ENCODE assay signal across 24 mouse cellular contexts in the genomic region with DNA sequence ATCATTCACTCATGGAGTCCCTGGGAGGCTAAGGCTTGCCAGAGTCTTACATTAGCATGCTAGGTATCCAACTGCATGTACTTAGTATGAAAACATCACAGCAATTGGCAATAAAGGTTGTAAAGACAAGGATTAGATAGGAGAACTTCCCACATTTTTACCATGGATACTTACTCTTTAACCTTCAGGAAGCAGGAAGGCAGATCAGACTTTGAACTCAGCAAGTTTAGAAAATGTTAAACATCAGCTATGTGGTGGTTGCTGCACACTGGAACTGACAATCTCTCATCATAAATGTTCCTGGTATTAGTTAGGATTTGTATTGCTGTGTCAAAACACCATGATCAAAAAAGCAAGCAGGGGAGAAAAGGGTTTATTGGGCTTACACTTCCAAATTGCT.
"Had no signal": no experiment of that assay in that cellular context is flagged by ENCODE, and none has a peak within 500 bp of the region (broad histone marks: within the 10 kb centered on the region; RNA-seq: fewer than 3 reads in every experiment).

No protein-coding gene starts in this region.

- DNase-seq: gastrocnemius, adult 2 months; gastrocnemius, postnatal 10 days; gastrocnemius, postnatal 25 days; heart, adult 18-20 months; heart, postnatal 10 days; heart, postnatal 4 days; kidney, adult 11 months; kidney, postnatal 10 days; kidney, postnatal 36 days; layer of hippocampus, adult 9-11 months; layer of hippocampus, postnatal 36 days; left cerebral cortex, postnatal 4 days had no signal

- H3K9ac ChIP-seq: heart, embryonic 12.5 days; hindbrain, embryonic 12.5 days; hindbrain, embryonic 14.5 days; kidney, embryonic 15.5 days; limb, embryonic 13.5 days; limb, embryonic 15.5 days; liver, embryonic 12.5 days; liver, embryonic 14.5 days had no signal

- H3K36me3 ChIP-seq: heart, embryonic 10.5 days; heart, embryonic 12.5 days; hindbrain, embryonic 10.5 days; hindbrain, embryonic 12.5 days; kidney, embryonic 15.5 days; limb, embryonic 13.5 days; limb, embryonic 15.5 days; liver, embryonic 12.5 days had no signal

- H3K9me3 ChIP-seq: heart, embryonic 10.5 days; hindbrain, embryonic 10.5 days; hindbrain, embryonic 12.5 days; kidney, embryonic 15.5 days; limb, embryonic 13.5 days; limb, embryonic 15.5 days; liver, embryonic 12.5 days had no signal

- H3K4me1 ChIP-seq: heart, embryonic 10.5 days; heart, embryonic 12.5 days; hindbrain, embryonic 10.5 days; hindbrain, embryonic 12.5 days; kidney, embryonic 15.5 days; limb, embryonic 13.5 days; limb, embryonic 15.5 days; liver, embryonic 12.5 days had no signal

- ATAC-seq: hindbrain, embryonic 16.5 days; inflammation-experienced regulatory T-cells, adult 6 months; liver, embryonic 12.5 days had no signal

- H3K4me3 ChIP-seq: gastrocnemius, adult 2 months; heart, embryonic 10.5 days; heart, embryonic 12.5 days; hindbrain, embryonic 10.5 days; hindbrain, embryonic 12.5 days; kidney, embryonic 15.5 days; limb, embryonic 13.5 days; limb, embryonic 15.5 days; liver, embryonic 12.5 days had no signal

- H3K27me3 ChIP-seq: heart, embryonic 12.5 days; hindbrain, embryonic 12.5 days; kidney, embryonic 15.5 days; limb, embryonic 13.5 days; limb, embryonic 15.5 days; liver, embryonic 12.5 days had no signal

- H3K27ac ChIP-seq: gastrocnemius, adult 2 months; heart, embryonic 10.5 days; hindbrain, embryonic 10.5 days; hindbrain, embryonic 12.5 days; hindbrain, embryonic 14.5 days; kidney, embryonic 15.5 days; limb, embryonic 13.5 days; limb, embryonic 15.5 days; liver, embryonic 12.5 days; liver, embryonic 14.5 days had no signal

- H3K4me2 ChIP-seq: heart, embryonic 12.5 days; hindbrain, embryonic 12.5 days; hindbrain, embryonic 14.5 days; kidney, embryonic 15.5 days; limb, embryonic 13.5 days; limb, embryonic 15.5 days; liver, embryonic 12.5 days had no signal
